ENCODE assay signal across 8 mouse cellular contexts in genomic region chr14:26970439-26970932, GRCm38 (mm10). TPM values are rescaled to one million over a fixed set of nuclear protein-coding genes. Genes with fewer than 3 reads are reported as not detected.
DNase-seq lines count a peak whose midpoint lies in the region; ATAC-seq lines count a peak whose summit lies in the region.

No protein-coding gene starts in this region.

- peak; percentile 85 for DNase-seq in c-Kit-positive CD71-negative TER-119-negative erythroid progenitor cells, embryonic 14.5 days (ENCODE audit: low read depth)
- DNase-seq in forebrain, embryonic 10.5 days (ENCODE audit: extremely low spot score, low spot score) = peak; percentile 96
- DNase-seq in kidney, postnatal 25 days = peak; percentile 98 to 99
- DNase-seq in telencephalon, adult 2 months (ENCODE audit: low read depth, low spot score) = peak; percentile 84

- H3K9ac ChIP-seq in heart, embryonic 15.5 days = peak overlapping the region; percentile 94
- peak overlapping the region; percentile 80 for H3K9ac ChIP-seq in liver, embryonic 15.5 days
- H3K9ac ChIP-seq in neural tube, embryonic 12.5 days = peak overlapping the region; percentile 90

- H3K36me3 ChIP-seq in forebrain, embryonic 10.5 days (replicated peaks) = no peaks in the 10 kb centered on the region
- no peaks in the 10 kb centered on the region for H3K36me3 ChIP-seq in heart, embryonic 15.5 days
- H3K36me3 ChIP-seq in liver, embryonic 15.5 days (replicated peaks) = no peaks in the 10 kb centered on the region
- no peaks in the 10 kb centered on the region for H3K36me3 ChIP-seq in neural tube, embryonic 12.5 days

- H3K4me1 ChIP-seq in forebrain, embryonic 10.5 days = peaks cover 23% of the 10 kb centered on the region
- H3K4me1 ChIP-seq in heart, embryonic 15.5 days (replicated peaks) = peaks cover 12% of the 10 kb centered on the region
- peaks cover 24% of the 10 kb centered on the region for H3K4me1 ChIP-seq in liver, embryonic 15.5 days (replicated peaks)
- H3K4me1 ChIP-seq in neural tube, embryonic 12.5 days = peaks cover 2% of the 10 kb centered on the region; the same call in 1 of the 2 replicates

- H3K9me3 ChIP-seq in forebrain, embryonic 10.5 days = no peaks in the 10 kb centered on the region
- no peaks in the 10 kb centered on the region for H3K9me3 ChIP-seq in heart, embryonic 15.5 days (replicated peaks)
- H3K9me3 ChIP-seq in liver, embryonic 15.5 days (replicated peaks) = no peaks in the 10 kb centered on the region
- no peaks in the 10 kb centered on the region for H3K9me3 ChIP-seq in neural tube, embryonic 12.5 days

- peak overlapping the region; percentile 91 for H3K4me3 ChIP-seq in forebrain, embryonic 10.5 days
- peak overlapping the region; percentile 95 for H3K4me3 ChIP-seq in heart, embryonic 15.5 days
- peak overlapping the region; percentile 82 for H3K4me3 ChIP-seq in liver, embryonic 15.5 days (replicated peaks)
- H3K4me3 ChIP-seq in neural tube, embryonic 12.5 days = peak overlapping the region; percentile 92

- H3K27ac ChIP-seq in forebrain, embryonic 10.5 days = peak overlapping the region; percentile 94
- H3K27ac ChIP-seq in heart, embryonic 15.5 days = peak overlapping the region; percentile 92
- peak overlapping the region; percentile 68 for H3K27ac ChIP-seq in liver, embryonic 15.5 days (replicated peaks)
- peak overlapping the region; percentile 81 for H3K27ac ChIP-seq in neural tube, embryonic 12.5 days

- peaks cover 17% of the 10 kb centered on the region for H3K27me3 ChIP-seq in forebrain, embryonic 10.5 days (ENCODE audit: poor library complexity, severe bottlenecking)
- no peaks in the 10 kb centered on the region for H3K27me3 ChIP-seq in heart, embryonic 15.5 days
- peaks cover 12% of the 10 kb centered on the region; the same call in 1 of the 2 replicates for H3K27me3 ChIP-seq in liver, embryonic 15.5 days
- no peaks in the 10 kb centered on the region for H3K27me3 ChIP-seq in neural tube, embryonic 12.5 days (replicated peaks)

- WGBS in forebrain, embryonic 10.5 days = under 1% methylated on average over 53 of the region's 53 CpGs
- under 1% methylated on average over 48 of the region's 53 CpGs for WGBS in heart, embryonic 15.5 days
- under 1% methylated on average over 53 of the region's 53 CpGs for WGBS in liver, embryonic 15.5 days (ENCODE audit: insufficient replicate concordance)
- WGBS in neural tube, embryonic 12.5 days = under 1% methylated on average over 53 of the region's 53 CpGs

- peak overlapping the region; percentile 74 for H3K4me2 ChIP-seq in heart, embryonic 15.5 days
- peak overlapping the region; percentile 99 for H3K4me2 ChIP-seq in liver, embryonic 15.5 days
- peak overlapping the region; percentile 66 for H3K4me2 ChIP-seq in neural tube, embryonic 12.5 days (replicated peaks)

- ATAC-seq in CD4-positive, CD25-positive, alpha-beta regulatory T cell, adult 4 months = peak; percentile 87
- peak; percentile 99 for ATAC-seq in heart, embryonic 15.5 days (replicated peaks; ENCODE audit: insufficient number of reproducible peaks, insufficient read depth, low FRiP score, low read depth)
- peak; percentile 98 for ATAC-seq in liver, embryonic 15.5 days (ENCODE audit: insufficient read depth)
- peak; percentile 97 for ATAC-seq in neural tube, embryonic 12.5 days (ENCODE audit: low FRiP score, low read depth)

RNA-seq across cellular contexts. Expression of gene Appl1, which starts 0.5 kb away (rescaled TPM):
- 10 to 100 TPM; 24.3 to 49.1 TPM for polyA plus RNA-seq in CD4-positive, CD25-positive, alpha-beta regulatory T cell, adult 4 months (2017; shearing (Covaris generic))
- polyA plus RNA-seq in forebrain, embryonic 10.5 days (2016; fragmentation: Nextera tagmentation; extraction: Ambion mirVana) = 31.1 and 33.8 TPM in 2 replicates
- 27.0 and 32.4 TPM in 2 replicates for polyA plus RNA-seq in heart, embryonic 15.5 days (2015; fragmentation: Nextera tagmentation; extraction: Ambion mirVana)
- polyA plus RNA-seq in liver, embryonic 15.5 days (2015; fragmentation: Nextera tagmentation; extraction: Ambion mirVana) = 5.9 and 8.3 TPM in 2 replicates
- 43.1 and 50.1 TPM in 2 replicates for polyA plus RNA-seq in neural tube, embryonic 12.5 days (2016; fragmentation: Nextera tagmentation; extraction: Ambion mirVana)

RNA-seq across cellular contexts. Expression of gene Hesx1, which starts 23.7 kb away (rescaled TPM):
- 1 to 10 TPM in 1 of 2 experiments, not detected in 1; 1.8 TPM for polyA plus RNA-seq in CD4-positive, CD25-positive, alpha-beta regulatory T cell, adult 4 months (2017; shearing (Covaris generic))
- 0.80 and 1.3 TPM in 2 replicates for polyA plus RNA-seq in forebrain, embryonic 10.5 days (2016; fragmentation: Nextera tagmentation; extraction: Ambion mirVana)
- polyA plus RNA-seq in heart, embryonic 15.5 days (2015; fragmentation: Nextera tagmentation; extraction: Ambion mirVana) = 0.43 TPM in 1 of 2 replicates, not detected in the other
- 6.1 and 7.0 TPM in 2 replicates for polyA plus RNA-seq in liver, embryonic 15.5 days (2015; fragmentation: Nextera tagmentation; extraction: Ambion mirVana)
- 0.23 TPM in 1 of 2 replicates, not detected in the other for polyA plus RNA-seq in neural tube, embryonic 12.5 days (2016; fragmentation: Nextera tagmentation; extraction: Ambion mirVana)

Comparison
In these comparisons a context has a peak if more than half of its experiments do, and no peak if none do; other contexts are left out.
1. Peak in every context shown above with its lines: DNase-seq, ATAC-seq, H3K4me3 ChIP-seq and H3K27ac ChIP-seq.